Mouse (Mus musculus) macrophage (primary cell): Measurements from ENCODE around the gene Tfpi. TPM values are rescaled to one million over a fixed set of nuclear protein-coding genes. Genes with fewer than 3 reads are reported as not detected.
A peak's percentile ranks its signal among the peaks of the same experiment; 100 is the strongest.

Source experiments
- H3K27ac ChIP-seq: fragments of 350-480 bp; formaldehyde crosslinking; 2 replicates; pipeline ENCODE4 v1.9.0; 2021
- H3K36me3 ChIP-seq: fragments of 350-480 bp; formaldehyde crosslinking; 2 replicates; pipeline ENCODE4 v1.9.0; 2021; ENCODE audit errors: inconsistent target
- H3K4me3 ChIP-seq: fragments of 350-480 bp; formaldehyde crosslinking; 2 replicates; pipeline ENCODE4 v1.9.0; 2021; ENCODE audit errors: inconsistent target
- H3K79me2 ChIP-seq: fragments of 350-480 bp; formaldehyde crosslinking; 2 replicates; pipeline ENCODE4 v1.9.0; 2021; ENCODE audit errors: inconsistent target
- WGBS: methylation state at CpG from one replicate; pipeline ENCODE4 v1.1.7; 2026; ENCODE audit warnings: inconsistent platforms; ENCODE audit not compliant: missing documents; 5-methylcytosine and 5-hydroxymethylcytosine counted together
- polyA plus RNA-seq: library from polyadenylated mRNA; stranded (reverse); fragments of 250-400 nt; gene quantifications from 3 replicates; pipeline ENCODE4 v1.2.4, GENCODE M21; 2018; ENCODE audit warnings: inconsistent platforms

Tfpi gene
- polyA plus RNA-seq, 1 experiment from 2014 or later = 44.0 TPM

DNA sequence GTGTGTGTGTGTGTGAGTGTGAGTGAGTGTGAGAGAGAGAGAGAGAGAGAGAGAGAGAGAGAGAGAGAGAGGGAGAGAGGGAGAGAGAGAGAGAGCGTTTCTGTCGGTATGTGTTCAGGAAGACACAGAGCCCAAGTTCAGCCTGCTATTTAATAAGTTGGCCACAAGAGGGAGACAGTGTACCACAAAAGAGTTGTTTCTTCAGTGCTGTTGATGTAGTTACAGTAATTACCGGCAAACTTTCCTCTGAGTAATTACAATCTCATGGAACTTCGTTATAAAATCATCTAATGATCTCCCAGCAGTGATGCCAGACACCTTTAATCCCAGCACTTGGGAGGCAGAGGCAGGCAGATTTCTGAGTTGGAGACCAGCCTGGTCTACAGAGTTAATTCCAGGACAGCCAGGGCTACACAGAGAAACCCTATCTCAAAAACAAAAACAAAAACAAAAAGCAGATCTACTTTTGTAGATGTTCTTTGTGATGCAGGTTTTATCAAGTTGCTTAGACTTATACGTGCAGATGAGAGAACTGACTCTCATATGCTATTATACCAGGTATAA, 21.3 kb downstream of the Tfpi start:
- WGBS = 12% methylated on average over 4 of the region's 5 CpGs
- H3K27ac ChIP-seq = no peak overlapping the region
- H3K4me3 ChIP-seq = no peak overlapping the region
- H3K36me3 ChIP-seq = no peaks in the 10 kb centered on the region
- no peaks in the 10 kb centered on the region for H3K79me2 ChIP-seq

DNA sequence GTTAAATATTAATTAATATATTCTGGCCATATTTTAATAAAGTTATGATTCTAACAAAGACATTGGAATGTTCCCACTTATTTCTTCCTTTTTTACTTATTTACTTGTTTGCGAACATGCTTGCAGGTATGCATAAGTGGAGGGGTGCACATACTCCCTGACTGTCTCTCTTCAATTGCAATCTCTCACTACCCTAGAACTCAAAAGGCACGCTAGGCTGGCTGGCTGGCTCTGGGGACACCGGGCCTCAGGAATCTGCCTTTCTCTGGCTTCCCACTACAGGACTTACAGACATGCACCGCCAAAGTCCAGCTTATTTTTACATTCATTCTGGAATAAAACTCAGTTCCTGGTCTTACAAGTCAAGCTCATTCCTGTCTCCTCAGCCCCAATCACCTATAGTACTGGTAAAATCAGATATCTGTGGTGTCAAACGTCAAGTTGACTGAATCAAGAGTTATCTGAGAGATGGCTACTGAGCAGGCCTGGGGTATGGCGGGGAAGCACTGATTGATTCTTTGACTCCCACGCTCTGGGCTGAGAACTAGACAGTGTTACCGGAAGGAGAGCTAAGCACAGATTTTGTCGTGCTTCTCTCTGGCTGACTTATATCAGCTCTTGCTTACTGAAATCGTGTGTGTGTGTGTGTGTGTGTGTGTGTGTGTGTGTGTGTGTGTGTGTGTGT, 21.9 kb downstream of the Tfpi start:
- 82% methylated on average over 9 of the region's 10 CpGs for WGBS
- no peak overlapping the region for H3K27ac ChIP-seq
- H3K79me2 ChIP-seq = no peaks in the 10 kb centered on the region
- no peaks in the 10 kb centered on the region for H3K36me3 ChIP-seq
- no peak overlapping the region for H3K4me3 ChIP-seq

DNA sequence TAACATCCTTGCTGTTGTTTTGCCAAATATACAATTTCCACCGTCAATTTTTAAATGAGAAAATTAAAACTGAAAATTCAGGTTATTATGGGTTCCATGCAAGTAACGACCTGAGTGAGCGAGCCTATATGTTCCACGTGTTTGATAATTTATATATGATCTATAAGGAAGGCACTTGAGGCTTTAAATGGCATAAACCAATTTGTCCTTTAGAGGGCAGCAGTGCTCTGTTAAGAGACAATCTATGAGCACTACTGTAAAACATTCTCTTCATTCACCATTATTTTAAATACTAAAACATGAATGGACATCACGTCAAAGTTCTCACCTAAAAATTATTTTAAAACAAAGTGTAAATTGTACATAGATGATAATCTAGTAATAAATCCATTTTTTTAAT, 22.5 kb downstream of the Tfpi start:
- H3K36me3 ChIP-seq = no peaks in the 10 kb centered on the region
- H3K4me3 ChIP-seq = no peak overlapping the region
- no peak overlapping the region for H3K27ac ChIP-seq
- WGBS = 24% methylated on average over 5 of the region's 5 CpGs
- H3K79me2 ChIP-seq = no peaks in the 10 kb centered on the region

- Histone ChIP-seq H3K27ac (no peak overlapping the region), H3K4me3 (no peak overlapping the region), H3K36me3 (no peaks in the 10 kb centered on the region), H3K79me2 (no peaks in the 10 kb centered on the region)
- WGBS = no CpG with 5 or more reads among the region's 1 CpGs
These were observed 31.1 kb downstream of the Tfpi start for GRCm38 (mm10) chr2:84445499-84445898.

GRCm38 (mm10) chr2:84441940-84442339, 34.6 kb downstream of the Tfpi start:
- H3K36me3 ChIP-seq = no peaks in the 10 kb centered on the region
- no peak overlapping the region for H3K27ac ChIP-seq
- H3K4me3 ChIP-seq = no peak overlapping the region
- 68% methylated on average over 5 of the region's 5 CpGs for WGBS
- H3K79me2 ChIP-seq = no peaks in the 10 kb centered on the region

DNA sequence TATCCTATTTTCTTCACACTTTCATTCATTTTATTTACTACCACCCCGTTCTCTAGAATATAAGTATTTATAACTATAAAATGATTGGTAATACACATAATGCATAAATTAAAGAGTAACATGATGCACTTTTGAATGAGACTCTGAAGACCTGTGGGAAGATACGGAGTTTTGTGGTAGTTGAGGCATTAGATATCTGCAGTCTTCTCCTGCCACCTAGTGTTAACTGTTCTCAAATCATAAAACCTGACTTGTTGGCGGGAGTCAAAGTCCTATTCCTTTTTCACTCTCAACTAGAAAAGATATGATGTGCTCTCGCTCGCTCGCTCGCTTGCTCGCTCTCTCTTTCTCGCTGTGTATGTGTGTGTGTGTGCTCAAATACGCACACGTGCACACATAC, 46.9 kb downstream of the Tfpi start:
- H3K36me3 ChIP-seq = no peaks in the 10 kb centered on the region
- no peak overlapping the region for H3K27ac ChIP-seq
- WGBS = 25% methylated on average over 11 of the region's 11 CpGs
- peaks cover 1% of the 10 kb centered on the region for H3K79me2 ChIP-seq
- no peak overlapping the region for H3K4me3 ChIP-seq

DNA sequence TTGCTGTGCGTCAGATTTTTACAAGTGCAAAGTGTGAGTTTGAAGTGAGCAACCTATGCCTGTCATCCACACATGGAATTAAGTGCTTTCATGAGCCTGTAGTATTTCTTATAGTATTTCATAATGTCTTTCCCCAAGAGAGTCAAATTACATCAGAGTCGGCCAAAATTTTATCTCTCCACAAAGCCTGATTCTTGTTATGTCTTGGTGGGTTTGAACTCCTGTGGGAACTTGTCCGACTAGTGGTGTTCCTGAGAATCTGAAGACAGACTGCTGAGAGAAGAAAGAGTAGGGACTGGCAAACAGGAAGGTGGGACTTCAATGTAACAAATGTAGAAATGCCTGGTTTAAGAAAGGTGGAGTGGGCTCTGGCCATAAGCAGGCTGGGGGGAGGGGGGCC, 47.7 kb downstream of the Tfpi start:
- WGBS = 71% methylated on average over 3 of the region's 3 CpGs
- Histone ChIP-seq H3K27ac (no peak overlapping the region), H3K4me3 (no peak overlapping the region), H3K79me2 (peaks cover 10% of the 10 kb centered on the region), H3K36me3 (no peaks in the 10 kb centered on the region)

DNA sequence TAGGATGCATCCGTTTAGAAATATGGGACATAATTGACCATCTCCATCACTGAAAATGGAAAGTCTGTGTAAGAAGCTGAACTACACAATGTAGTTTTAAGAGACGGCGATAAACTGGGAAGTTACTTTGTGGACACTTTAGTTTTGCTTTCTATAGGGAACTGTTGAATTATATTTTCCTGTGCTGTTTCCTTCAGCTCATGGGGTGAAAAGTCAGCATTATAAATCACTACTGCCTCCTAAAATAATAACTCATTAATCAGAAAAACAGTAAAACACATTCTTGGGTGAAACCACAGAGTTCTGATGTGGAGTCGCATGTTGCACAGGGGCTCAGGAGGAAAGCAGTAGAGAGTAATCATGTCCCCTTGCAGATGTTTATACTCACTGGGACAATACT, 50.0 kb downstream of the Tfpi start:
- peak overlapping the region; percentile 79 for H3K27ac ChIP-seq

DNA sequence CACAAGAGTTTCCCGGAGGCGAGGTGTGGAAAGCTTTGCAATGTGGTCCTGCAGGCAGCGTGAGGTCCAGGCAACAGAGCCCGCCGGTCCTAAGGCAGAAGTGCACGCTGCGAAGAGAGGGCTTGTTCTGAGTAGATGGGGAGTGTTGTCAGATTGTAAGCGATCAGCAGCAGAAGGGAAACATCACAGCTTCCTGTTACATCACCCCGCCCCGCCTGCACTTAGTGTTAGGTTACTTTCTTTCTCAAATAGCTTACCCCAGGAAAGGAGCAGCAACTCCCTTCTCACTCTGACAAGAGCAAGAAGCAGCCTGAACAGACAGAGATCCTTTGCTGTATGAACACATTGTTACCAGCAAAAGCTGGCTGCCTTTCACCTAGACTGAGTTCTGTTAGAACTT, 51.4 kb downstream of the Tfpi start, which contains the start of gene Calcrl:
Calcrl (minus strand) TSS at position 274 of the 400 bp plus-strand sequence.
- peak within 1 kb of the TSS; percentile 61 for H3K4me3 ChIP-seq
- H3K36me3 ChIP-seq = no peaks in the 10 kb centered on the region
- WGBS = 1% methylated on average over 10 of the region's 10 CpGs
- peaks cover 47% of the 10 kb centered on the region for H3K79me2 ChIP-seq
- peak within 1 kb of the TSS; percentile 79 for H3K27ac ChIP-seq

More for the DNA sequence above, 50.0 kb downstream of the Tfpi start:
- Histone ChIP-seq H3K4me3 (peak overlapping the region; percentile 61), H3K79me2 (peaks cover 33% of the 10 kb centered on the region), H3K36me3 (no peaks in the 10 kb centered on the region)
- 0% methylated on average over 4 of the region's 4 CpGs for WGBS

DNA sequence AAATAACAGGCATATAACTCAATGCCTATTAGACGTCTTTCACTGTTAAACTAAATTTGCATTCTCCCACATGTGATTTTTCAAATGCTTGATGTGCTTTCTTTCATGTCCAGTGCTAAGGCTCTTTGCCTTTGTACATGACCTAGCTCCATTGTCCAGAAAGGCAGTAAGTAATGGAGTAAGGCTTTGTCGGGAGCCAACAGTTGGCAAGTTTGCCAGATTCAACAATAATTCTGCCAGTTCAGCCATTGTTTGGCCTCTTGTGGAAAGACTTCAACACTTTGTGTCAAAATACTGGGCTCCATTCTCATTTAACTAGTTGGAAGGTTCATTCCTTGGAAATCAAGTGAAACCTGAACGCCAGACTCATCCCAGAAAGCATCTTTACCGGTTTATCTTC, 60.1 kb downstream of the Tfpi start:
- Histone ChIP-seq H3K36me3 (no peaks in the 10 kb centered on the region), H3K79me2 (peaks cover 36% of the 10 kb centered on the region), H3K4me3 (no peak overlapping the region), H3K27ac (no peak overlapping the region)
- 89% methylated on average over 4 of the region's 4 CpGs for WGBS

DNA sequence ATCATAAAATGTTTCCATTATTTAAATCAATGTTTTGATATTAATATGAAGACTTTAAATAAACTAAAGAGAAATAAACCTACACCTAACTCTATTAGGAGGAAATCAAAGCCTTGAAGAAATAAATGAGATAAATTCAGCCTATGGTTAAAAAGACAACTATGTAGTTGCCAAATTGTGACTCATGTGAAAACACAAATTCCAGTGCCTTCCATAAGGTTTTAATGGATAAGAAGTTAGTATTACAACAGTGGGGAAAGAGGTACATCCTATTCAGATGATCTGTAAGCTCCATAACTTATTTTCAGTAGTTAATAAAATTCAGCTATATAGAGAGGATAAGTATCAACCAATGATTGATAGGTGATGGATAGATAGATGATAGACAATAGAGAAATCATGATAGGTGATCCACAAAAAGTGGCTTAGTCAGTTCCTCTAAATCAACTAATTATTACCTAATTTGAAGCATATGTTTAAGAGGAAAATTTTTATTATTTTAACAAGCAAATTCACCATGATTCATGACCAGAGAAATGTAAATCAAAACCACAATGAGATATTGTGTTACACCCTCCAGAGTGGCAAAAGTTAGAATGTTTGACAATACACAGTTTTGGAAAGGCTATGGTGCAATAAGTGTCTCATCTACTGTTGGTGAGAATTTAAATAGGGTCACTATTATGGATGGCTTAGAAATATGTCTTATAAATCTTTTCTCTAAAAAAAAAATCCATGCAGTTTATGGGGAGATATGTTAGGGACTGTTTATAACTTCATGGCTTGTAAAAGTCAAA, 66.6 kb downstream of the Tfpi start:
- Histone ChIP-seq H3K4me3 (no peak overlapping the region), H3K79me2 (no peaks in the 10 kb centered on the region), H3K27ac (no peak overlapping the region), H3K36me3 (no peaks in the 10 kb centered on the region)

GRCm38 (mm10) chr2:84404834-84405233, 71.7 kb downstream of the Tfpi start:
- Histone ChIP-seq H3K36me3 (no peaks in the 10 kb centered on the region), H3K4me3 (no peak overlapping the region), H3K79me2 (no peaks in the 10 kb centered on the region), H3K27ac (no peak overlapping the region)
- 89% methylated on average over 3 of the region's 3 CpGs for WGBS

GRCm38 (mm10) chr2:84402713-84403112, 73.9 kb downstream of the Tfpi start:
- H3K4me3 ChIP-seq = no peak overlapping the region
- no peaks in the 10 kb centered on the region for H3K36me3 ChIP-seq
- no peak overlapping the region for H3K27ac ChIP-seq
- H3K79me2 ChIP-seq = no peaks in the 10 kb centered on the region
- WGBS = 89% methylated on average over 3 of the region's 3 CpGs

DNA sequence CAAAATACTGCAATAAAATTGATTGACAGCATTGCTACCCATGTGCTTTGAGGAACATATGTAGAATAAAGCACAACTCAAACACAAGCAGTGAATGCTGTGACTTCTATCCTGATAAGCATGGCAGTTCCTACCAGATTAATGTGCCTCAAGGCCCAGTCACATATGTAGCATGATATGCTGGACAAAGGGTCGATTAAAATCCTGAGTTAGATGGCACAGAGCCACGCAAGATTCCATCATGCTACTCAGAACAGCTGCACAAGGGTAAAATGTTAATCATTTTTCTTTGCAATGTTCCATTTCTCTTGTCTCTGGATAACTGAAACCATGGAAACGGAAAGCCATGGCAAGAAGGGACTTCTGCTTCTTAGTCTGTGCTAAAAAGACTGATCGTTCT, 80.0 kb downstream of the Tfpi start:
- Histone ChIP-seq H3K4me3 (no peak overlapping the region), H3K36me3 (no peaks in the 10 kb centered on the region), H3K79me2 (no peaks in the 10 kb centered on the region), H3K27ac (no peak overlapping the region)
- WGBS = 86% methylated on average over 4 of the region's 4 CpGs

GRCm38 (mm10) chr2:84393236-84393635, 83.3 kb downstream of the Tfpi start:
- H3K36me3 ChIP-seq = no peaks in the 10 kb centered on the region
- H3K4me3 ChIP-seq = no peak overlapping the region
- 71% methylated on average over 4 of the region's 4 CpGs for WGBS
- H3K27ac ChIP-seq = no peak overlapping the region
- H3K79me2 ChIP-seq = no peaks in the 10 kb centered on the region
